Mouse (Mus musculus) lung, embryonic 16.5 days (tissue): Measurements from ENCODE around the gene Kif23. TPM values are rescaled to one million over a fixed set of nuclear protein-coding genes. Genes with fewer than 3 reads are reported as not detected.

ENCODE experiments used
- ATAC-seq: fragments of 200-750 bp; cut with Nextera tagmentation; 2 replicates; pipeline ENCODE4 v1.8.0; 2017; ENCODE audit warnings: low read depth, mild to moderate bottlenecking, moderate library complexity
- H3K27ac ChIP-seq: fragments of 300-500 bp; sonication (generic); 2 replicates; pipeline ENCODE4 v1.5.1; 2014; ENCODE audit warnings: mild to moderate bottlenecking, control low read depth, low read length
- H3K27me3 ChIP-seq: fragments of 300-500 bp; sonication (generic); 2 replicates; pipeline ENCODE4 v1.6.1; 2014; ENCODE audit warnings: low read depth, low read length, mixed read lengths; ENCODE audit not compliant: control insufficient read depth, insufficient read depth
- H3K36me3 ChIP-seq: fragments of 300-500 bp; sonication (generic); 2 replicates; pipeline ENCODE4 v1.6.1; 2014; ENCODE audit warnings: low read length; ENCODE audit not compliant: control insufficient read depth, insufficient read depth
- H3K4me1 ChIP-seq: fragments of 300-500 bp; sonication (generic); replicated peaks from 2 replicates; pipeline ENCODE4 v1.6.1; 2014; ENCODE audit warnings: low read length, mixed read lengths; ENCODE audit not compliant: control insufficient read depth, insufficient read depth
- H3K4me2 ChIP-seq: fragments of 300-500 bp; sonication (generic); 2 replicates; pipeline ENCODE4 v1.6.1; 2014; ENCODE audit warnings: low read depth, low read length, control low read depth
- H3K4me3 ChIP-seq: fragments of 300-500 bp; sonication (generic); 2 replicates; pipeline ENCODE4 v1.5.1; 2014; ENCODE audit warnings: mild to moderate bottlenecking, low read length, control low read depth
- H3K9ac ChIP-seq: fragments of 300-500 bp; sonication (generic); 2 replicates; pipeline ENCODE4 v1.6.1; 2014; ENCODE audit warnings: low read length, control low read depth
- H3K9me3 ChIP-seq: fragments of 300-500 bp; sonication (generic); 2 replicates; pipeline ENCODE4 v1.6.1; 2016; ENCODE audit warnings: low read length; ENCODE audit not compliant: control insufficient read depth
- WGBS: fragments of 180-500 bp; shearing (Covaris S2); extraction: QIAGEN DNeasy Blood & Tissue Kit; methylation state at CpG from one replicate; pipeline ENCODE4 v1.1.7; 2014; 5-methylcytosine and 5-hydroxymethylcytosine counted together
- polyA plus RNA-seq: library from polyadenylated mRNA; unstranded; fragments of >200 nt; fragmentation: Nextera tagmentation; extraction: Ambion mirVana; gene quantifications from 2 replicates; pipeline ENCODE4 v1.2.1, GENCODE M21; 2015

The Kif23 gene
- polyA plus RNA-seq, 1 experiment from 2014 or later: 146 TPM

- Histone ChIP-seq H3K27ac (no peak overlapping the region), H3K4me2 (no peak overlapping the region), H3K36me3 (peaks cover 58% of the 10 kb centered on the region), H3K9me3 (no peaks in the 10 kb centered on the region), H3K27me3 (no peaks in the 10 kb centered on the region), H3K4me3 (no peak overlapping the region), H3K9ac (no peak overlapping the region), H3K4me1 (no peaks in the 10 kb centered on the region)
- 83% methylated on average over 10 of the region's 10 CpGs for WGBS
- no peak for ATAC-seq
These were observed 21.4 kb downstream of the Kif23 start for GRCm38 (mm10) chr9:61925086-61925660.

GRCm38 (mm10) chr9:61920331-61920730 lies 26.2 kb downstream of the Kif23 start:
- H3K4me1 ChIP-seq: no peaks in the 10 kb centered on the region
- H3K36me3 ChIP-seq: peaks cover 60% of the 10 kb centered on the region
- no peak overlapping the region for H3K4me3 ChIP-seq
- H3K9ac ChIP-seq: no peak overlapping the region
- no peak for ATAC-seq
- no peaks in the 10 kb centered on the region for H3K9me3 ChIP-seq
- H3K4me2 ChIP-seq: no peak overlapping the region
- 89% methylated on average over 6 of the region's 6 CpGs for WGBS
- no peak overlapping the region for H3K27ac ChIP-seq
- H3K27me3 ChIP-seq: no peaks in the 10 kb centered on the region

- Histone ChIP-seq H3K27me3 (no peaks in the 10 kb centered on the region), H3K9me3 (no peaks in the 10 kb centered on the region), H3K27ac (no peak overlapping the region), H3K4me1 (no peaks in the 10 kb centered on the region), H3K36me3 (peaks cover 52% of the 10 kb centered on the region), H3K4me2 (no peak overlapping the region), H3K9ac (no peak overlapping the region), H3K4me3 (no peak overlapping the region)
- WGBS: 93% methylated on average over 5 of the region's 5 CpGs
- ATAC-seq: no peak
These were observed 27.1 kb downstream of the Kif23 start for GRCm38 (mm10) chr9:61919464-61919863.

GRCm38 (mm10) chr9:61917436-61917835 lies 29.1 kb downstream of the Kif23 start:
- no peak overlapping the region for H3K27ac ChIP-seq
- H3K4me3 ChIP-seq: no peak overlapping the region
- H3K4me2 ChIP-seq: no peak overlapping the region
- no peaks in the 10 kb centered on the region for H3K27me3 ChIP-seq
- H3K4me1 ChIP-seq: peaks cover 9% of the 10 kb centered on the region
- no peak overlapping the region for H3K9ac ChIP-seq
- no peak for ATAC-seq
- peaks cover 48% of the 10 kb centered on the region for H3K36me3 ChIP-seq
- no peaks in the 10 kb centered on the region for H3K9me3 ChIP-seq
- 83% methylated on average over 6 of the region's 6 CpGs for WGBS

- no peaks in the 10 kb centered on the region for H3K27me3 ChIP-seq
- ATAC-seq: no peak
- no peaks in the 10 kb centered on the region for H3K9me3 ChIP-seq
- no peak overlapping the region for H3K9ac ChIP-seq
- peaks cover 9% of the 10 kb centered on the region for H3K4me1 ChIP-seq
- H3K36me3 ChIP-seq: peaks cover 48% of the 10 kb centered on the region
- no peak overlapping the region for H3K27ac ChIP-seq
- H3K4me3 ChIP-seq: no peak overlapping the region
- 82% methylated on average over 3 of the region's 3 CpGs for WGBS
- no peak overlapping the region for H3K4me2 ChIP-seq
These were observed 29.6 kb downstream of the Kif23 start for GRCm38 (mm10) chr9:61916986-61917385.

GRCm38 (mm10) chr9:61915393-61916005 lies 31.1 kb downstream of the Kif23 start:
- Histone ChIP-seq H3K4me2 (peak overlapping the region; percentile 75), H3K36me3 (peaks cover 45% of the 10 kb centered on the region), H3K9ac (peak overlapping the region; percentile 73), H3K27ac (peak overlapping the region; percentile 98), H3K27me3 (no peaks in the 10 kb centered on the region), H3K4me3 (peak overlapping the region; percentile 89), H3K9me3 (no peaks in the 10 kb centered on the region), H3K4me1 (peaks cover 9% of the 10 kb centered on the region)
- no peak for ATAC-seq
- 33% methylated on average over 3 of the region's 4 CpGs for WGBS

- WGBS: 1% methylated on average over 13 of the region's 13 CpGs
- Histone ChIP-seq H3K27ac (peak overlapping the region; percentile 98), H3K4me3 (peak overlapping the region; percentile 89), H3K9ac (peak overlapping the region; percentile 73), H3K27me3 (no peaks in the 10 kb centered on the region), H3K9me3 (no peaks in the 10 kb centered on the region), H3K36me3 (peaks cover 39% of the 10 kb centered on the region), H3K4me1 (peaks cover 9% of the 10 kb centered on the region), H3K4me2 (peak overlapping the region; percentile 75)
- peak; percentile 20; the same call in 1 of the 2 replicates for ATAC-seq
These were observed 31.7 kb downstream of the Kif23 start for GRCm38 (mm10) chr9:61914917-61915300.

- Histone ChIP-seq H3K4me3 (peak within 1 kb of the TSS; percentile 89), H3K36me3 (peaks cover 34% of the 10 kb centered on the region), H3K4me1 (peaks cover 9% of the 10 kb centered on the region), H3K4me2 (peak within 1 kb of the TSS; percentile 75), H3K27me3 (no peaks in the 10 kb centered on the region), H3K27ac (peak within 1 kb of the TSS; percentile 98), H3K9me3 (no peaks in the 10 kb centered on the region), H3K9ac (peak within 1 kb of the TSS; percentile 90)
- peak; percentile 97 for ATAC-seq
- WGBS: under 1% methylated on average over 61 of the region's 70 CpGs
These were observed 32.2 kb downstream of the Kif23 start, which contains the start of gene Rplp1 for GRCm38 (mm10) chr9:61914203-61914916. Gene Rplp1 (minus strand): TSS chr9:61914542.

GRCm38 (mm10) chr9:61911300-61912128 lies 35.1 kb downstream of the Kif23 start:
- WGBS: 55% methylated on average over 6 of the region's 6 CpGs
- Histone ChIP-seq H3K4me1 (peaks cover 9% of the 10 kb centered on the region), H3K27me3 (no peaks in the 10 kb centered on the region), H3K9me3 (no peaks in the 10 kb centered on the region), H3K36me3 (peaks cover 16% of the 10 kb centered on the region), H3K4me2 (no peak overlapping the region), H3K4me3 (no peak overlapping the region), H3K27ac (no peak overlapping the region), H3K9ac (no peak overlapping the region)
- no peak for ATAC-seq
